Mouse (Mus musculus): ENCODE measurements at regions not wholly inside any gene's neighbourhood (a gene's known extent, or its start where the extent isn't known, plus 50 kb on each side); places are given as distances from the start of the nearest gene placed in this dataset.

GRCm38 (mm10) chr4:152689831-152690230, 212.2 kb upstream of the Kcnab2 start:
- TF ChIP-seq CTCF (IDR thresholded peaks at IDR 0.05; ENCODE audit: low read depth, low read length): no peak
- no peak for TF ChIP-seq POLR2AphosphoS5 (IDR thresholded peaks at IDR 0.05; ENCODE audit: insufficient replicate concordance, low read depth, low read length)
- no peak for TF ChIP-seq TAL1 (conservative IDR thresholded peaks at IDR 0.05; ENCODE audit: low read depth, low read length)
- TF ChIP-seq GATA1 (IDR thresholded peaks at IDR 0.05; ENCODE audit: borderline replicate concordance, low read length): no peak
- TF ChIP-seq GATA2 (IDR thresholded peaks at IDR 0.05; ENCODE audit: borderline replicate concordance, low read depth, low read length): no peak

Measured in G1E (cell line).